Mouse (Mus musculus) liver, adult 2 months (tissue): ENCODE measurements at regions not wholly inside any gene's neighbourhood (a gene's known extent, or its start where the extent isn't known, plus 50 kb on each side); places are given as distances from the start of the nearest gene placed in this dataset.
"Not testable (repeated sequence)": the region's sequence is repeated elsewhere in the genome, so short reads cannot be mapped to it uniquely, and the experiment has no call there.

Experiments
- CTCF ChIP-seq: fragments of 200-500 bp; IDR thresholded peaks from 2 replicates; pipeline ENCODE4 v1.5.1; 2011; ENCODE audit warnings: low read depth, low read length, control low read depth
- POLR2A ChIP-seq: fragments of 200-500 bp; IDR thresholded peaks from 2 replicates; pipeline ENCODE4 v1.6.1; 2011; ENCODE audit warnings: low read length, control low read depth; ENCODE audit not compliant: insufficient read depth; ENCODE audit errors: extremely low read depth

DNA sequence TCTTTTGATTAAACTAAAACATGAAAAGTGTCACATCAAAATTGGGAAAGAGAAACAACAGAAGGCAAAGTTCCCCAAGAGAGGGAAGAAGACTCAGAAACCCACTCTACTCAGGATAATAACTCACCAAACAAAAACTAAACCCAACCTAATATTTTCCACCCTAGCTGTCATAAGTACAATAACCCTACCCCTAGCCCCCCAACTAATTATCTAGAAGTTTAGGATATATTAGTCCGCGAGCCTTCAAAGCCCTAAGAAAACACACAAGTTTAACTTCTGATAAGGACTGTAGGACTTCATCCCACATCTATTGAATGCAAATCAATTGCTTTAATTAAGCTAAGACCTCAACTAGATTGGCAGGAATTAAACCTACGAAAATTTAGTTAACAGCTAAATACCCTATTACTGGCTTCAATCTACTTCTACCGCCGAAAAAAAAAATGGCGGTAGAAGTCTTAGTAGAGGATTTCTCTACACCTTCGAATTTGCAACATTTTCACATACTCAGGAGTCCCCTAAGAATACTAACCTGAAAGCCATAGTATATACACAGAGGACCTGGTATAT lies 1765.9 kb upstream of the G6pd2 start:
- TF ChIP-seq CTCF, POLR2A: not testable (repeated sequence)
